Mouse (Mus musculus): ENCODE data around the gene Elmo1. TPM values are rescaled to one million over a fixed set of nuclear protein-coding genes. Genes with fewer than 3 reads are reported as not detected.

The Elmo1 gene
- total and polyA plus RNA-seq, 3 experiments, result 23.1 to 50.2 (median 32.2) TPM

DNA sequence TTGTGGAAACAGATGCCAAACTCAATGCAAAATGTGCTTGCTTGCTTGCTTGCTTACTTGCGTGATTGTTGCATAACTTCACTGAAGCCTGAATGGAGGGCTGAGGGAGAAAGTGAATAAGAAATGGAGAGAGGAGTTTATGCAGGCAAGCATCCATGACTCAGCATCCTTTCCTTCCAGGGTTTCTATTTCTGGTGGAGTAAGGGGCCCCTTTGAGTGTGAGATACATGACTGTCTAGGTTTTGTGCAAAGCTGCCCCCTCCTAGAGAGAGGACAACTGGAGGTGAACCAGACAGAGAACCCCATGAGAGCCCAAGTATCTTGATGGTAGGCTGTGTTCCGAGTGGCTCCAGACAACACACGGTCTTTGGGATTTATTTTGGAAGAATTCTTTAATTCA lies 508.2 kb downstream of the Elmo1 start:
- no peaks in the 10 kb centered on the region for H3K79me2 ChIP-seq (replicated peaks; ENCODE audit: control insufficient read depth, extremely low read depth, insufficient read depth, poor library complexity, severe bottlenecking)
- H3K4me2 ChIP-seq (ENCODE audit: insufficient read depth, low read depth, poor library complexity, severe bottlenecking), result no peak overlapping the region
- H3K4me1 ChIP-seq (ENCODE audit: control insufficient read depth in 1 of 2, insufficient read depth in 2 of 2), result peaks cover 0 to 5% of the 10 kb centered on the region in 2 experiments; a peak in 1 of 4 replicates
- DNase-seq (ENCODE audit: extremely low read depth), result no peak
- dilution Hi-C loops (cut with MboI; ENCODE audit: extremely low pct_ligation_motif_present, extremely low pct_unique_long_range_greater_than_20kb, low sequenced_read_pairs) (no loop called here), in situ Hi-C loops (cut with MboI; ENCODE audit: low pct_ligation_motif_present, low pct_unique_long_range_greater_than_20kb, low sequenced_read_pairs) (no loop called here)
- peaks cover 18 to 75% of the 10 kb centered on the region in 2 experiments for H3K36me3 ChIP-seq (replicated peaks in 1 of 2; ENCODE audit: control insufficient read depth in 1 of 2, insufficient read depth in 1 of 2, low read length in 1 of 2)
- no peaks in the 10 kb centered on the region for H3K27me3 ChIP-seq (replicated peaks)
- no peak overlapping the region for H3K4me3 ChIP-seq (replicated peaks in 1 of 3; ENCODE audit: low read depth in 2 of 3, low read length in 2 of 3, poor library complexity in 1 of 3)
- TF ChIP-seq MAZ (IDR thresholded peaks at IDR 0.05; ENCODE audit: low read depth, low read length) (no peak), POLR2A (IDR thresholded peaks at IDR 0.05; ENCODE audit: low read depth, low read length) (no peak), GABPA (IDR thresholded peaks at IDR 0.05; ENCODE audit: insufficient replicate concordance, low read depth, low read length) (no peak), USF2 (conservative IDR thresholded peaks at IDR 0.05; ENCODE audit: low read depth, low read length) (no peak), ZKSCAN1 (IDR thresholded peaks at IDR 0.05; ENCODE audit: borderline replicate concordance, low read depth, low read length) (no peak)
- no peaks in the 10 kb centered on the region for H3K9me3 ChIP-seq (replicated peaks; ENCODE audit: low read length)
- no peak overlapping the region for H3K27ac ChIP-seq (ENCODE audit: insufficient read depth, low read depth)
- no peak overlapping the region for H3K9ac ChIP-seq (ENCODE audit: insufficient read depth, low read depth)

DNA sequence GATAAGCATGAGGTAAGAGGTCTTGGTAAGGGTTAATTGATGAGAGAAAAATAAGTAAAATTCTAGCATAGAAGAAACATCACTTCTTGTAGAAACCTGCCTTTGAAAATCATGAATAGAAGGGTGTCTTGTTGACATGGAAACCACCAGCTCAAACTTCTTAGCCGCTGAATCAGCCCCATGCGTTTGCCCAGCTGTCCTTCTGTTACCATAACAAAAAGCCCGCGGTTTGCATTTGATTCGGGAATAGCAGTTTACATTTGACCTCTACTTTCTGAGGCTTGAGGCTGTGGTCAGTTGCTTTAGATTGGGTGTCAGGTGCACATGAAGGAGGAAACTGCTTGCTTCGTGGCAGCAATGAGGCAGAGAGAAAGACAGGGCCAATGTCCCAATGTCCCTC lies 509.9 kb downstream of the Elmo1 start:
- dilution Hi-C loops (cut with MboI; ENCODE audit: extremely low pct_ligation_motif_present, extremely low pct_unique_long_range_greater_than_20kb, low sequenced_read_pairs) (no loop called here), in situ Hi-C loops (cut with MboI; ENCODE audit: low pct_ligation_motif_present, low pct_unique_long_range_greater_than_20kb, low sequenced_read_pairs) (no loop called here)
- no peak overlapping the region for H3K9ac ChIP-seq (ENCODE audit: insufficient read depth, low read depth)
- H3K4me2 ChIP-seq (ENCODE audit: insufficient read depth, low read depth, poor library complexity, severe bottlenecking), result no peak overlapping the region
- peaks cover 25 to 77% of the 10 kb centered on the region in 2 experiments for H3K36me3 ChIP-seq (replicated peaks in 1 of 2; ENCODE audit: control insufficient read depth in 1 of 2, insufficient read depth in 1 of 2, low read length in 1 of 2)
- no peak overlapping the region for H3K27ac ChIP-seq (ENCODE audit: insufficient read depth, low read depth)
- H3K4me1 ChIP-seq (ENCODE audit: control insufficient read depth in 1 of 2, insufficient read depth in 2 of 2), result peaks cover 0 to 5% of the 10 kb centered on the region in 2 experiments; a peak in 1 of 4 replicates
- TF ChIP-seq EP300 (IDR thresholded peaks at IDR 0.05; ENCODE audit: low read length) (no peak), BHLHE40 (IDR thresholded peaks at IDR 0.05; ENCODE audit: low read depth, low read length) (no peak), JUND (conservative IDR thresholded peaks at IDR 0.05; ENCODE audit: low read depth, low read length) (no peak), NRF1 (IDR thresholded peaks at IDR 0.05; ENCODE audit: low read depth, low read length) (no peak), HCFC1 (IDR thresholded peaks at IDR 0.05; ENCODE audit: low read depth, low read length) (no peak), ELF1 (IDR thresholded peaks at IDR 0.05; ENCODE audit: low read depth, low read length) (no peak), IRF4 (IDR thresholded peaks at IDR 0.05; ENCODE audit: low read depth, low read length) (no peak), CHD1 (IDR thresholded peaks at IDR 0.05; ENCODE audit: low read depth, low read length) (no peak), POLR2A (IDR thresholded peaks at IDR 0.05; ENCODE audit: low read depth, low read length) (no peak), CHD2 (IDR thresholded peaks at IDR 0.05; ENCODE audit: low read length) (no peak), GABPA (IDR thresholded peaks at IDR 0.05; ENCODE audit: insufficient replicate concordance, low read depth, low read length) (no peak), MXI1 (IDR thresholded peaks at IDR 0.05; ENCODE audit: low read depth, low read length) (no peak), ZC3H11A (IDR thresholded peaks at IDR 0.05; ENCODE audit: low read depth, low read length) (no peak), E2F4 (IDR thresholded peaks at IDR 0.05; ENCODE audit: insufficient replicate concordance, low read depth, low read length) (no peak), ZMIZ1 (IDR thresholded peaks at IDR 0.05; ENCODE audit: low read depth, low read length) (no peak), KAT2A (IDR thresholded peaks at IDR 0.05; ENCODE audit: insufficient replicate concordance, low read length) (no peak)
- no peak for DNase-seq (ENCODE audit: extremely low read depth)
- H3K27me3 ChIP-seq (replicated peaks), result no peaks in the 10 kb centered on the region
- no peaks in the 10 kb centered on the region for H3K79me2 ChIP-seq (replicated peaks; ENCODE audit: control insufficient read depth, extremely low read depth, insufficient read depth, poor library complexity, severe bottlenecking)
- H3K4me3 ChIP-seq (replicated peaks in 1 of 3; ENCODE audit: low read depth in 2 of 3, low read length in 2 of 3, poor library complexity in 1 of 3), result no peak overlapping the region
- no peaks in the 10 kb centered on the region for H3K9me3 ChIP-seq (replicated peaks; ENCODE audit: low read length)
